ENCODE assay signal across 20 mouse cellular contexts in the genomic region with DNA sequence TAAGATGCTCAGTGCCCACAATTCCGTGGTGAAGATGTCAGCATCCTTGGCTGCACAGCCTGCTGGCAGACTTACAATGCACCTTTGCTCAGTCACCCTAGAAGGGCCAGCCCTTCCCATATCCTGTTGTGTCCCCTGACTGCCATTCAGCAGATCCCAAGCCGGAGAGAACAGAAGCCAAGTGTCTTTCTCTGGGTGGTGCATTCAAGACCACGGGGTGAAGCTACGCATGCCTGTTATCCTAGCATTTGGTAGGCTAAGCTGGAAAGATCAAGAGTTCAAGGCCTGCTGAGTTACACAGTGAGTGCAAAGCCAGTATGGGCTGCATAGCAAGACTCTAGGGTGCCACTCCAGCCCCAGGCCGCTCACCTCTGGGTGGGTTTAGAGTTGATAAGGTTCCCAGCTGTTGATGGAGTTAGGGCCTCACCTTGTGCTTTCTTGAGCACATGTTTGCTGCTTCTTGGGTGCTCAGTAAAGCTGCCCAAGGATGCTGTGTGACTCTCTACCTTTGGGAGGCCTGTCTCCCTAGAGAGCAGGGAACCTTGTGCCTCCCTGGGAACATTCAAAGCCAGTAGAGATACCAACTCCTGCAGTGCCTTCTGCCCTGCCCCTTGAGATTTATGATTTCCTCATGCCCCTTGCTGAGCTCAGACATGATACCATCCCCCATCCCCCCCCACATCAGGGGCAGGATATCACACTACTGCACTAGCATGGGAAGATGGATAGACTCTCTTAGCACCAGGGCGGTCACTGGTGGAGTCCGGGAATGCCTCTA.
DNase-seq lines count a peak whose midpoint lies in the region; ATAC-seq and TF ChIP-seq lines count a peak whose summit lies in the region.
"Had no signal": no experiment of that assay in that cellular context is flagged by ENCODE, and none has a peak within 500 bp of the region (broad histone marks: within the 10 kb centered on the region; RNA-seq: fewer than 3 reads in every experiment).

No protein-coding gene starts in this region.

- no peaks in the 10 kb centered on the region for H3K36me3 ChIP-seq in midbrain, embryonic 10.5 days
- no peaks in the 10 kb centered on the region; the same call in 1 of the 2 replicates for H3K36me3 ChIP-seq in midbrain, embryonic 15.5 days (replicated peaks)
- H3K36me3 ChIP-seq in liver, embryonic 15.5 days (replicated peaks): no peaks in the 10 kb centered on the region
- H3K36me3 ChIP-seq in thymus, adult 2 months (ENCODE audit: control insufficient read depth, insufficient read depth, low read length): no peaks in the 10 kb centered on the region
- H3K36me3 ChIP-seq: limb, embryonic 13.5 days had no signal

- H3K4me1 ChIP-seq in midbrain, embryonic 10.5 days: peaks cover 25% of the 10 kb centered on the region
- H3K4me1 ChIP-seq in midbrain, embryonic 15.5 days: peaks cover 14% of the 10 kb centered on the region
- peaks cover 54% of the 10 kb centered on the region for H3K4me1 ChIP-seq in liver, embryonic 15.5 days (replicated peaks)
- H3K4me1 ChIP-seq in thymus, adult 2 months (replicated peaks; ENCODE audit: control insufficient read depth, insufficient read depth, low read length): peaks cover 6% of the 10 kb centered on the region

- no peak for ATAC-seq in midbrain, embryonic 15.5 days (replicated peaks)
- ATAC-seq in erythroid progenitor cell, adult 5-6 weeks (replicated peaks; ENCODE audit: low FRiP score, poor library complexity, severe bottlenecking): peak; percentile 5
- peak; percentile 34 for ATAC-seq in liver, embryonic 15.5 days (ENCODE audit: insufficient read depth)
- ATAC-seq: forebrain, embryonic 13.5 days had no signal

- no peak for DNase-seq in midbrain, embryonic 10.5 days (ENCODE audit: low spot score)
- no peak for DNase-seq in thymus, adult 2 months
- no peak for DNase-seq in thymus, postnatal 0 days (ENCODE audit: low spot score)
- no peak for DNase-seq in right cerebral cortex, adult 18-20 months
- DNase-seq in urinary bladder, postnatal 10 days (ENCODE audit: low spot score): no peak
- DNase-seq: cerebellum, postnatal 36 days; gastrocnemius, postnatal 10 days; heart, postnatal 4 days; lung, postnatal 10 days; retina, postnatal 1 day; thymus, adult 18-20 months had no signal

- H3K4me3 ChIP-seq in midbrain, embryonic 10.5 days: no peak overlapping the region
- H3K4me3 ChIP-seq in midbrain, embryonic 15.5 days: no peak overlapping the region
- H3K4me3 ChIP-seq in liver, embryonic 15.5 days (replicated peaks): no peak overlapping the region
- no peak overlapping the region for H3K4me3 ChIP-seq in thymus, adult 2 months (ENCODE audit: control insufficient read depth, insufficient read depth, low read length)
- H3K4me3 ChIP-seq: forebrain, embryonic 13.5 days; layer of hippocampus, adult 2 months; left cerebral cortex, adult 2 months; limb, embryonic 13.5 days; neural tube, embryonic 15.5 days had no signal

- no peak overlapping the region for H3K4me2 ChIP-seq in midbrain, embryonic 15.5 days
- H3K4me2 ChIP-seq in liver, embryonic 15.5 days: peak overlapping the region; percentile 35
- H3K4me2 ChIP-seq: forebrain, embryonic 13.5 days; limb, embryonic 13.5 days; neural tube, embryonic 15.5 days had no signal

- no peaks in the 10 kb centered on the region for H3K9me3 ChIP-seq in midbrain, embryonic 10.5 days (replicated peaks)
- H3K9me3 ChIP-seq in midbrain, embryonic 15.5 days: no peaks in the 10 kb centered on the region
- H3K9me3 ChIP-seq in liver, embryonic 15.5 days (replicated peaks): no peaks in the 10 kb centered on the region
- H3K9me3 ChIP-seq: forebrain, embryonic 13.5 days; limb, embryonic 13.5 days; neural tube, embryonic 15.5 days had no signal

- no peaks in the 10 kb centered on the region for H3K27me3 ChIP-seq in midbrain, embryonic 10.5 days (ENCODE audit: low read depth, poor library complexity, severe bottlenecking)
- no peaks in the 10 kb centered on the region for H3K27me3 ChIP-seq in midbrain, embryonic 15.5 days (replicated peaks)
- H3K27me3 ChIP-seq in liver, embryonic 15.5 days: no peaks in the 10 kb centered on the region
- no peaks in the 10 kb centered on the region for H3K27me3 ChIP-seq in thymus, adult 2 months (ENCODE audit: control insufficient read depth, insufficient read depth, low read length)
- H3K27me3 ChIP-seq: forebrain, embryonic 13.5 days; limb, embryonic 13.5 days; neural tube, embryonic 15.5 days had no signal

- TF ChIP-seq POLR2A in thymus, adult 2 months (IDR thresholded peaks at IDR 0.05; ENCODE audit: control insufficient read depth, extremely low read depth, insufficient read depth, low read length, poor library complexity): no peak

- peak overlapping the region; percentile 24; the same call in 1 of the 2 replicates for H3K27ac ChIP-seq in midbrain, embryonic 10.5 days (replicated peaks)
- no peak overlapping the region for H3K27ac ChIP-seq in midbrain, embryonic 15.5 days
- H3K27ac ChIP-seq in liver, embryonic 15.5 days (replicated peaks): peak overlapping the region; percentile 71
- H3K27ac ChIP-seq in thymus, adult 2 months (ENCODE audit: control insufficient read depth, insufficient read depth, low read length): no peak overlapping the region
- H3K27ac ChIP-seq: forebrain, embryonic 13.5 days; kidney, postnatal 0 days; layer of hippocampus, adult 2 months; left cerebral cortex, adult 2 months; limb, embryonic 13.5 days; neural tube, embryonic 15.5 days had no signal

- no peak overlapping the region for H3K9ac ChIP-seq in midbrain, embryonic 15.5 days
- no peak overlapping the region for H3K9ac ChIP-seq in liver, embryonic 15.5 days
- H3K9ac ChIP-seq: forebrain, embryonic 13.5 days; limb, embryonic 13.5 days; neural tube, embryonic 15.5 days had no signal

- 92% methylated on average over 7 of the region's 7 CpGs for WGBS in midbrain, embryonic 10.5 days
- 89% methylated on average over 7 of the region's 7 CpGs for WGBS in midbrain, embryonic 15.5 days
- 58% methylated on average over 7 of the region's 7 CpGs for WGBS in liver, embryonic 15.5 days (ENCODE audit: insufficient replicate concordance)
- 95% methylated on average over 7 of the region's 7 CpGs for WGBS in thymus, adult 2 months

- TF ChIP-seq CTCF in thymus, adult 2 months (IDR thresholded peaks at IDR 0.05; ENCODE audit: borderline replicate concordance, control insufficient read depth, extremely low read depth, insufficient read depth, low read length, poor library complexity): no peak

Comparison
In these comparisons a context has a peak if more than half of its experiments do, and no peak if none do; other contexts are left out.
1. H3K27ac ChIP-seq: peak in midbrain, embryonic 10.5 days (single experiment) and liver, embryonic 15.5 days (single experiment); none in midbrain, embryonic 15.5 days (single experiment) and thymus, adult 2 months (single experiment).